Mouse (Mus musculus): ENCODE measurements around the gene Arhgef28.

DNA sequence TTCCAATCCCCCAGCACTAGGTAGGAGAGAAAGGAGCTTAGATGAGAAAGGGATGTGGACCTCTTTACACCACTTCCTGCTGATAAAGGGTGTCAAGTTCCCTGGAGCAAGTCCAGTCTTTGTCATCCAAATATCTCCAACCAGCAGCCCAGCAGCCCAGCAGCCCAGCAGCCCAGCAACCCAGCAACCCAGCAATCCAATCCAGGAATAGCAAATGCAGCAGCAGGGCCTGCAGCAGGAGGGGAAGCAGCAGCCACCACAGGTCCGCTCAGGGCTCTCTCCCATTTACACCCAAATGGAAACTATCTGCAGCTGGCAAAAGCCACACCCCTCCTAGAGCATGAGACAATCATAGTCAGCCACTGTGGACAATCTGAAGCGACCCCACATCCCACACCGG lies 21.6 kb downstream of the Arhgef28 start:
- TF ChIP-seq EP300 (IDR thresholded peaks at IDR 0.05; ENCODE audit: insufficient read depth, low read depth, low read length) = 0 out of 2 replicates have a peak, but pooled peaks have one; percentile 21
- no peak for TF ChIP-seq CTCF (IDR thresholded peaks at IDR 0.05; ENCODE audit: low read depth, low read length)
